In the genomic region with DNA sequence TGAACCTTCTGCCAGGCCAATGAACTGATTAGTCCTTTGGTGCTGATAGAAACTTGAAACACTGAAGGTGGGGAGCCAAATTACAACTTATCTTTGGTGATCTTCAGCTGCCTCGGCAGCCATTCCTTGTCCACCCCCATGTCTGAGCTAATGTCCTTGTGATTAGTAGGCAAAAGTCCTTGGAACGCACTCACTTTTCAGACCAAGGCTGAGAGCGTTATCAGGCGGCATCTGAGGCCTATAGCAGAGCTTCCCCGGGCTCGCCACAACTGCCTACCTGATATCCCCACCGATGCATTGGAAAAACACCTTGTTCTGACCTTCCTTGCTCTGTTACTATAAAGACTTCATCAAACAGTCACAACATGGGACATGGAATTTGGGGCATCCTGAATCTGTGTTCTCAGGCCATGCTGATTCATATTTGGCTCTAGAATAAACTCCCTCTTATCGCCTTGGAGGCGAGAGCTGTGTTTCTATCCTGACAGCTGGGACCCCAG, we compare ENCODE assay signal across 21 mouse cellular contexts. TPM values are rescaled to one million over a fixed set of nuclear protein-coding genes. Genes with fewer than 3 reads are reported as not detected.
DNase-seq lines count a peak whose midpoint lies in the region; TF ChIP-seq lines count a peak whose summit lies in the region.
"Had no signal": no experiment of that assay in that cellular context is flagged by ENCODE, and none has a peak within 500 bp of the region (broad histone marks: within the 10 kb centered on the region; RNA-seq: fewer than 3 reads in every experiment).

No protein-coding gene starts in this region.

- peak; percentile 72 to 90 for DNase-seq in adrenal gland, adult (ENCODE audit: inconsistent age in 2 of 2, low spot score in 1 of 2)
- DNase-seq in adrenal gland, postnatal 4 days (ENCODE audit: low spot score in 2 of 2): no peak
- DNase-seq in adrenal gland, postnatal 14 days: peak; percentile 49
- DNase-seq in adrenal gland, postnatal 10 days: no peak
- DNase-seq in left cerebral cortex, adult 2 months (ENCODE audit: extremely low spot score in 1 of 2, low spot score in 2 of 2): no peak
- no peak for DNase-seq in left cerebral cortex, adult 11 months (ENCODE audit: low spot score)
- DNase-seq in Muller cell, postnatal 12 days (ENCODE audit: inconsistent ontology term): no peak
- DNase-seq: B cell, adult 2 months; cerebellum, adult 11-12 months; cerebellum, adult 2 months; cerebellum, adult 9-10 months; cerebellum, postnatal 10 days; cerebellum, postnatal 25 days; embryo, embryonic 11 days had no signal

- TF ChIP-seq CTCF in left cerebral cortex, adult 2 months (IDR thresholded peaks at IDR 0.05): no peak

- peak overlapping the region; percentile 77 for H3K27ac ChIP-seq in left cerebral cortex, adult 2 months
- peak overlapping the region; percentile 28; the same call in 1 of the 2 replicates for H3K27ac ChIP-seq in brown adipose tissue, adult 24 weeks (replicated peaks; ENCODE audit: low read depth, low read length)
- H3K27ac ChIP-seq: embryonic facial prominence, embryonic 13.5 days; embryonic facial prominence, embryonic 15.5 days; forebrain, embryonic 10.5 days; forebrain, embryonic 12.5 days had no signal

- intact Hi-C loops in left cerebral cortex, adult 2 months (cut with DNase I): loop anchor here (2.0 to 10.0 kb wide), 4 partner anchors 21 to 215 kb away; no protein-coding TSS in a partner anchor

- no peak overlapping the region for H3K4me3 ChIP-seq in left cerebral cortex, adult 2 months
- no peak overlapping the region for H3K4me3 ChIP-seq in brown adipose tissue, adult 24 weeks (ENCODE audit: insufficient read depth, low read depth, low read length)
- H3K4me3 ChIP-seq: embryonic facial prominence, embryonic 13.5 days; embryonic facial prominence, embryonic 15.5 days; erythroblast, embryonic 14.5 days; forebrain, embryonic 10.5 days; forebrain, embryonic 12.5 days had no signal

- H3K4me1 ChIP-seq in brown adipose tissue, adult 24 weeks (ENCODE audit: control insufficient read depth, insufficient read depth, insufficient read length, low read length): peaks cover 40% of the 10 kb centered on the region
- H3K4me1 ChIP-seq: embryonic facial prominence, embryonic 15.5 days; forebrain, embryonic 10.5 days; forebrain, embryonic 12.5 days had no signal

RNA-seq across cellular contexts. Expression of a gene that starts 20.6 kb away (rescaled TPM):
- total RNA-seq in adrenal gland, postnatal 4 days (2021): 10 to 100 TPM; 50.0 to 55.4 TPM
- total RNA-seq in adrenal gland, postnatal 14 days (2021): 64.7 and 74.9 TPM in 2 replicates
- total RNA-seq in adrenal gland, postnatal 10 days (2021): 100 to 1,000 TPM in 1 of 2 experiments, 10 to 100 TPM in 1; 76.5 to 129 TPM
- 100 to 1,000 TPM; 113 to 118 TPM for total RNA-seq in left cerebral cortex, adult 2 months (2021)
- 32.6 and 60.2 TPM in 2 replicates for polyA plus RNA-seq in brown adipose tissue, adult 24 weeks (2012; ENCODE audit: insufficient read depth, insufficient read length, missing spikeins)
- total RNA-seq: G1E had no signal
- polyA plus RNA-seq: G1E had no signal

Comparison
In these comparisons a context has a peak if more than half of its experiments do, and no peak if none do; other contexts are left out.
1. DNase-seq: peak in adrenal gland, adult (2 of 2) and adrenal gland, postnatal 14 days (single experiment); none in adrenal gland, postnatal 4 days (0 of 2), adrenal gland, postnatal 10 days (single experiment), left cerebral cortex, adult 2 months (0 of 2), left cerebral cortex, adult 11 months (single experiment) and Muller cell, postnatal 12 days (single experiment).